Mouse (Mus musculus): ENCODE results near the gene Zc3hav1l. TPM values are rescaled to one million over a fixed set of nuclear protein-coding genes. Genes with fewer than 3 reads are reported as not detected.

Gene Zc3hav1l
- total RNA-seq, 2 experiments from 2014 or later = 4.3 to 6.5 TPM

DNA sequence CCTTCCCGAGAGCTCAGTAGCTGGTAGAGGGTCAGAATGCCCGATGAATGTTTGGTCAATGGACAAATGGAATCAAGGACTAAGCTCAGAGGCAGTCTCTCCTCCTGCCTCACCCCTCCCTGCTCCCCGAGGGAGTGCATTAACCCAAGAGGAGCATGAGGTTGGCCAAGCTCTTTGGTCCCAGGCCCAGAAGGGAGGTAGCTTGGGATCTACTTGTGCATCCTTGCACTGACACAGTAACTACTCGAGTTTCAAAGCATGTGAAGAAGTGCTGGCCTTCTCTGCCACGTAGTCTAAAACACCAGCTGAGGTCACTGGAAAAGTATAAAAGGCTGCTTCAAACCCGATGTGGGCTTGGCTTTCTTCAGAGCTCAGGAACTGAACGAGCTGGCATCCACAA is 34.6 kb downstream of the Zc3hav1l start:
- no peak for DNase-seq

DNA sequence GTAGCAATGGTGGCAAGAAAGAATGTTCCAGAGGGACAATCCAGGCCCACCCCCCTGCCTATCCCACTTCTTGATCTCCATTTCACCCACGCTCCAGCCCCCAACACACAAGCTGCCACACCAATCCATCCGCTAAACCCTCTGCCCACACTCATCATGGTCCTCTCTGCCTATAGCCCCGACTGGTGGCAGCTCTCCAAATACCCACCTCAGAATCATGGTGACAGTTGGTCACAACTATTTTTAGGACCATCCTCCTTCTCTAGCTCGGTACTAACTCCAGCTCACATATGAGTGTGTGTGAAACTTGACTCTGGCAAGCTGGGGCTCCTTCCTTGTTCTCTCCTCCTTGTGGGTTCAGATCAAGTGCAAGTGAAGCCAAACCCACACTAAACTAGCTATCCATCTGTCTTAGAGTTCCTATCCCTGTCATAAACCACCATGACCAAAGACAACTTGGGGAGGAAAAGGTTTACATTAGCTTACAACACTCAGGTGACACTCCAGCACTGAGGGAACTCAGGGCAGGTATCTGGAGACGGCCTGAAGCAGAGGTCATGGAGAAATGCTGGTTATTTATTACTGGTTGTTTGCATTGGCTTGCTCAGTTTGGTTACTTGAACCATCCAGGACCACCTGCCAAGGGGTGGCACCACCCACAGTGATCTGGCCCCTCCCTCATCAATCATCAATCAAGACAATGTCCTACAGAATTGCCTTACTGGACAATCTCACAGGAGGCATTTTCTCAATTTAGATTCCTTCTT is 35.5 kb downstream of the Zc3hav1l start:
- no peak for DNase-seq

DNA sequence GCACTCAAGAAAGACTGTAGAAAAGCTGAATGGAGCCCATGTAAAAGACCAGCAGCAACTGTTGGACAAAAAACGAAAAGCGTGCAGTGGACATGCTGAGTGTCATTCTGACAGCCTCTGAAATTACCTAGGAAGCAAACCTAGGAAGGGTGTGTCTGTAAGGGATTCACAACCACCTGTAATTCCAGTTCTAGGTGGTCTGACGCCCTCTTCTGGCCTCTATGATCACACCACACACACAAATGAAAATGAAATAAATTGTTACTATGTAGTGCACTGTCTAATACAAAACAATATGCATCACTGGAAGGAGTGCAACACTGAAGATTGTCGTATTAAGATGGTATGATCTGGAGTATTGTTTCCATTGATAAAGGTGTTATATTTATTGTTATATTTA is 37.2 kb downstream of the Zc3hav1l start:
- DNase-seq = no peak

DNA sequence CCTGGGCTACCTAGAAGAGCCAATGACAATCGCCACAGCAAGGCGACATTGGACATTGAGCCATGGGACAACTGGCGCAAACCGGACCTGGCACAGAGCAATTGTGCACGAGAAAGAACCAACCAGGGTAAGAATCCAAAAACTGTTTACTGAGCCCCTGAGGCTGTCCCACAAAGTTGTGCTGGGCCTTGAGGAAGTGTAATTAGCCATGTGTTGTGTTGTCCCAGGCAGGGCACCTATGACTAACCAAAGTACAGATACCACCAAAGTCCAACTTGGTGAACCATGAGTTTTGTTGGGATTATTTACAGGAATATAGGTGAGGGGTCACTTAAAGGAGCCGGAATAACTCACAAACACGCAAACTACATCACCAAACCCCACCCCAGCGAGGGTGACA is 41.6 kb downstream of the Zc3hav1l start:
- DNase-seq = no peak

DNA sequence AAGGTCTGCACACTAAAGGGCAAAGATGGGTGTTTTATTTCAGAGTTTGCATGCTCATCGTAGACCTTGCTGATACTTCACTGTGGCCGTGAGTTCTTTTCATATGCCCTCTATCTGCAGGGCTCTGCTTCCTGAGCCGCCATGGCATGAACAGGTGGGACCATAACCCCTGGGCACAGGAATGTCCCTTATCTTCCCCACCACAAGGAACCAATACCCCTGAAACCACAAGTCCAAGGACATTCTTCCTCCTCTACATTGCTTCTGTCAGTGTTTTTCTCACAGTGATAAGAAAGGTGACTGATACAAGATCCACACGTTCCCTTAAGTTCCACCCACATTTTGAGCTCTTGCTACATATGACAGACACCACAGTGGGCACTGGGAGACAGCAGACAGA is 42.3 kb downstream of the Zc3hav1l start:
- DNase-seq = no peak

DNA sequence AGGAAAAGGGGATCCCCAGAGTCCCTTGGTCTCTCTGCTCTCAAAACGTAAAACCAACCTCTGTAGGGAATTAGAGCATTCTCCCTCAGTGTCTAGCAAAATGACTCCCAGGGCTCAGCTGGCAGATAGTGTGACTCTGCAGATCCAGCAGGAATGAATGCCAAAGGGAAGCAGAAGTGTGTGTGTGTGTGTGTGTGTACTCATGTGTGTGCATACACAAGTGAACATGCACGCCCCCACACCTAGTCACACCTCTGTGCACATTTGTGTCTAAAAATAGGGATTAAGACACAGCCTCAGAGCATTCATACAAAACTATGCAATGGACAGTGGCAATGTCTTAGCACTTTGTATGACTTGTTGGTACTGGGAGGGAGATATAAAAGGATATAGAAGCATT is 43.3 kb downstream of the Zc3hav1l start:
- no peak for DNase-seq

DNA sequence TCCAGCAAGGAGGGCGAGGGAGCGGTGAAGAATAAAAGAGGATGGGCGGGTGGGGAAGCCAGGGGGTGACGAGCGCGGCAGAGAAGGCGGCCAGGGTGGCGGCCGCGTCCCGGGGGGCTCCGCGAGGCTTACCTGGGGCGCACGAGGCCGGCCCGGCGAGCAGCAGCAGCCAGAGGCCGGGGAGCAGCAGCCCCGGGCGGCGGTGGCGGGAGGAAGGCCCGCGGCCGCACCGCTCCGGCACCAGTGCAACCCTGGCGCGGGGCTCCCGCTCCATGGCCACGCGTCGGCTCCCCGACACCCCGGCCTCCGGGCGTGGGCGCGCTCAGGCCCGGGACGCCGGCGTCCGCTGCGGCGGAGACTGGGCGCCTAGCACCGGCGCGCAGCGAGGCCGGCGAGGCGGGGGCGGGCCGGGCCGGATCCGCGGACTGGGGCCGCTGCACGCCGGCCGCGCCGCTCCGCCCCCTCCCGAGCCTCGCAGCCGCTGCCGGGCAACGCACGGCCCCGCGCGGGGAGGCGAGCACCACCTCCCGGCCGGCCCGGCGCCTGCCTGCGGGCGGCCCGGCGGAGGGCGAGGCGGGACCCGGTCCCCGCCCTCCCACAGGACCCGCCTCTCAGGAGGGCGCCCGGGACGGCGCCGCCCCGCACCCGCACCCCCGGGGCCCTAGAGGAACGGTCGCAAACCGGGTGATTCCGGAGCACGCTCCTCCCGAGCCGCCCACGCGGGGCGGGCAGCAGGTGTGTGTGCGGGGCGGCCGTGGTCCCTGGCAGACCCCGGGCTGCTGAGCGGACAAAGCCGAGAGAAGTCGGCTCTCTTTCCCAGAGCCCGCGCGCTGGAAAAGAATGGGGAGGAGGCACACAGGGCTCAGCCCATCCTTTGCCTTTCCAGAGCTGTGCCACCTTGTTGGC is 45.1 kb downstream of the Zc3hav1l start, which contains the start of gene D630045J12Rik:
Gene D630045J12Rik, minus strand, starts transcription at position 274 of the 906 bp plus-strand sequence.
- peak; percentile 76 for DNase-seq

DNA sequence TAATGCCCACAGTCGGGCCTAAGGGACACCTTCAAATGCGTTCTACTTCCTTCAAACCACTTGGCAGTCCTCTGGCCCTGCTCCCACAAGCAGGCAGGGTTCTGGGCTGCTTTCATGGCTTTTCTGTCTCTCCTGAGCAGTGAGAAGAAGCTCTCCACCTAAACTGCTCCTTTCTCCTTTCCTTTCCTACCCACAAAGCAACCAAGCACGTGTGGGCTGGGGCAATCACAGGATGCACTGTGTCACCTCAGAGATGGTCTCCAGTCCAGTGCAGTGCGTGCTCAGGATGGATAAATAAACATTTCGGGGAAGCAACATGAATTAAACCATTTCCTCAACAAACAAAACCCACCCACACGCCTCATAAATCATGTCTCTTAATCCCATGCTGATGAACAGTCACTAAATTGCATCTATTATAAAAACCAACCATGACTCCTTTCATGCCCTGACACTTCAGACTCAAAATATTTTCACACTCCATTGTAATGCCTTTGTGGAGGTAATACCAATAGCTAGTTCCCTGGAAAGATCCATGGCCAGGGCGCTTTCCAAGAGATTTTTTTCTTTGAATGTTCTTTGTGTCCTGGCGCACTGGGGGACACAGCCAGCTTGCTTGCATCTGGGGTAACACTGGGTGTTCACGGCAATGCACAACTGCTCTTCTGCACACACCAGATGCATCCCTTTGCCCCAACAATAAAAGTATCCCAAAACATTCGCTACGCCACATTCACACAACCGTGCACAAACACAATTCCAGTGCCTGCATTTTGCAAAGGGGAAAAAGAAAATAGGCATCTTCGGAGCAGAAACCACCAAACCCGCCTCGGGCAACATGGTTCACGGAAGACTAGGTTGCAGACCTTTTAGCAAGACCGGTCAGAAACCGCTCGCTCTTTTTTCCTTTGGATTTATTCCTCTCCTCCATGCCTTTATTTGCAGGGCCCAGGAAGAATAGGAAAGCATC is 46.0 kb downstream of the Zc3hav1l start:
- DNase-seq = no peak

DNA sequence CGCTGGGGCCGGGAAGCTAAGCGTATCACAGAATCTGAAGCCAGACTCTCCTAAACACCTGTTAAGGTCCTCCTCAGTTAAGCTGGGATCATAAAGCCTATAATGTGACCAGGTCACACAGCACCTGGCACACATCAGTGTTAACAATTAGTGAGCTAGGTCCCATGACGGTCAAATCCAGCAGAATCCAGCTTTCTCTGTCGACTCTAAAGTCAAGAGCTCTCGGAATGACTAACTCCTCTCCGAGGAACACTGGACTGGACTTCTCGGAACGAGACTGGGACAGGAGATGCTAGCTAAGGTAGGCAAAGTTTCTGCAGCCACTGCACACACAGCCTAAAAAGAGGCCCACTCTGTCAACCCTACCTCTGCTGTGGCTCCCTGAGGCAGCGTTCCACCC is 46.9 kb downstream of the Zc3hav1l start:
- no peak for DNase-seq

DNA sequence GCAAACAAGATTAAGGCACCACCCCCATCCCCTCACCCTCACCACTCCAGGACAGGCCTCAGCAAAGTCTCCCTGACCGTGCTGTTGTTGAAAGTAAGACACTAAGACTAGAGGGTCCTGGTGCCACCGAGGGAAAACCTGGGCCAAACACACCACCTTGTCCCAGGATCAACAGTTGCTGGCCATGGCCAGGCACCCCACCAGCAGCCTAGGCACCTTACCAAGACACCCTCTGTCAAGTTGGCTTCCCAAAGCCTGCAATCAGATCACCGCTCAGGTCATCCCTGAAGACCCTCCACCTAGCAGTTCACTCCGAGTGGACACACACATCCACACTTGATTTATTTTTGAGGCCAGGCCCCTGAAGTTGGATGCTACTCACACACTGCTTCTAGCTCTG is 47.6 kb downstream of the Zc3hav1l start:
- no peak for DNase-seq

DNA sequence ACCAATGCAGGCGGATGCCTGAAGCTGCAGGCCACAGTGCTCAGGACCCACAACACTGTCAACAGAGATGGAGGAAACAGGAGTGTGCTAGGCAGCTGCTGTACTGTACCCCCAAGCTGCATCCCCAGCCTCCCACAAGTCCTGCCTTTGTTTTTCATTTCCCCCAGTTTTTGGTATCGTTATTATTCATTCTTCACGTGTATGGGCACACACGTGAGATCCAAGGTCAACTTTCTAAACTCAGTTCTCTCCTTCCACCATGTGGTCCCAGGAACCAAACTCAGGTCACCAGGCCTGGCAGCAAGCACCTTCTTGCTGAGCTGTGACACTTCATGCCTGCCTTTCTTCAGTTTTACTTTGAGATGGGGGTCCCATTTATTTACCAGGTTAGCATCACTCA is 51.7 kb downstream of the Zc3hav1l start:
- no peak for DNase-seq

DNA sequence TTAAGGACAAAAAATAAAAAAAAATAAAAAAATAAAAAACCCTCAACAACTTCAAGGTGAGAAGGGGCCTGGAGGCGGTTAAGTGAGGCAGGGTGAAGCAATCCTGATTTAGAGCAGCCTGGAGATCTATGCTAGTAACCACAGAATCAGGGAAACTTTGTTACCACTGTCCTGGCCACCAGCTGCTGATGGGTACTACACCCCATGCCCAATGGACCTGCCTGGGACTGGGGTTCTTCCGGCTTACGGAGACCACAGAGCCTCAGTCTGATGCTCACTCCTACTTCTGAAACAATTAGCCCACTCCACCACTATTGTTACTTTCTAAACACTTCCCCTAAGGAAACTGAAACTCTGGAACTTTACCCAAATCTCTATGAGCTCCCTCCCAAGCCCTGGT is 54.3 kb downstream of the Zc3hav1l start:
- DNase-seq = no peak

DNA sequence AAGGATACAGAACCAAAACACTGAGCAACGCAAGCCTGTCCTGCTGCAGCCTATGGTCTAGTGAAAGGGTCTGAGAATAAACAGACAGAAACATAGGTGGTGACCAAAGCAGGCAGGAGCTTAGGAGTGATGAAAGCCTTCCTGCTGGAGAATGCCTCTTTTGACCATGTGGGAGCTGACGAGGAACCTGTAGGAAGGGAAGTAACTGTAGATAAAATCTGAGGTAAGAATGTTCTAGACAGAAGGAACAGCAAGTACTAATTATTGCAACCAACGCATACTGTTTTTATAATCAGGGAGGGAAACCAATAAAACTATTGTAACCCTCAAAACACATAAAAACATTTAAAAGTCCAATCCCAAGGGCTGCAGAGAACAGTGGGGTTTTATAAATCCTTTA is 54.9 kb downstream of the Zc3hav1l start:
- DNase-seq = no peak

DNA sequence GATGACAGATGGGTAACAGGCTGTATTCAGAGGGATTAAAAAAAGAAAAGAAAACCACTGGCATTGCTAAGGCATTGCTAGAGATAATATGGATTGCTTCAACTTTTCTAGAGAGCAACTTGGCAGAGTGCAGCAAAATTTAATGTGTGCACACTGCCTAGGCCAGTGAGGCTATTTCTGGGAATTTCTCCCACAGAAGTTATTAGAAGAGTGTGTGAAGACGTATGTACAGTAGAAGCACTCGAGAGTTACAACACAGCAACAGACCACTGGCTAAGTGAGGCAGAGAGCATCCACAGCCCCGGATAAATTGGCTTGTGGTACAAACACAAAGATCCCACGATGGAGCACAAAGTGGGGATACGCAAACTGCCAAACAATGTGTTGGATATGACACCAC is 56.2 kb downstream of the Zc3hav1l start:
- DNase-seq = no peak

DNA sequence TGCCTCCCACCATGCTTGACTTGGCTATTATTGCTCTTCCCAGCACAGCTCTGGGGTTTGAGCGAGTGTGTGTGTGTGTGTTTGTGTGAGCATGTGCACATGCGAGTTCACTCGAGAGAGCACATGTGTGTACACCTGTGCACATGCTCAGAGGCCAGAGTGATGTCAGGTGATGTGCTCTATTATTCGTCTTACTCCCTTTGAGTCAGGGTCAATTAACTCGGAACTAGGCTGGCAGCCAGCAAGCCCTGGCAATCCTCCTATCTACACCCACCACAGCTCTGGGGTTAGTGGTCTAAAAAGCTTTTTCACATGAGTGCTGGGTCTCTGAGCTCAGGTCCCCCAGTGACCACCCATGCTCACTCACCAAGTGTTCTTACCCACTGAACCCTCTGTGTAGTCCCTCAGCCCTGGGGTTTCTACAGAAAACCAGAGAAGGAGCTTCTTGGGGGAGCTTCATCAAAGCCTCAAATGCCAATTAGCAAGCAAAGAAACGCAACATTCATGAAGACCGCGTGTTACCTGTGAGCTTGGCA is 56.7 kb downstream of the Zc3hav1l start:
- DNase-seq = no peak

DNA sequence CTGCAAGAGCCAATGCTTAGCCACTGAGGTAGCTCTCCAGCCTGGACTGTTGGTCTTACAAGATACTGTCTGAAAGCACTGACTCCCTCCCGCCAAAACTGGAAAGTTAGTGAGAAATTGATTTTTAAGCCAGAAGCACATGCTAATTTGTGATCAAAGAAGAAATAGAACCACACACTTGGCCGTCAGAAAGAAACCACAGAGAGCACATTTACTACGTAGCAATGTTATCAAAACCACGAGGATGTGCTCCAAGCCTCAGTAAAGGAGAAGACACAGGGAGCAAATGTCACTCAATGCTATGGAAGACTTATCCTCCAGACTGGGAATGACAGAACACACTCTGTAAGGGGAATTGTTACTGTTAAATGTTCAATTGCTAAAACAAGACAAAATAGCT is 57.6 kb downstream of the Zc3hav1l start:
- DNase-seq = no peak

DNA sequence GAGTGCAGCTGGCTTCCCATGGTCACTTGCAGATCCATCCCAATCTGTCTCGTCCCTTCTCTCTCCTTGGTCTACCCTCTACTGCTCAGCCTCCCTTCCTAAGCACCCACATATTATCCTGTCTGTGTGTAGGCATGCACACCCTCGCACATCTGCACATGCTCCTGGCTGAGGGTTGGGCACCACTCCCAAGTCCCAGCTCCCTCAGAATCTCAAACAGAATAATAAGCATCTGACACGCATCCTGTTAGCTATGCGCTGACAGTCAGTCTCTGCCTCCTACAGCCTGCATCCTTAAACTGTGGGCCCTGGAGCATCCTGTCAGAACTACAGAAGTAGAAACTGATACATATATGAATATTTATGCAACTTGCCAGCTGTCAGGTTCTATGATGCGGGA is 58.4 kb downstream of the Zc3hav1l start:
- no peak for DNase-seq

DNA sequence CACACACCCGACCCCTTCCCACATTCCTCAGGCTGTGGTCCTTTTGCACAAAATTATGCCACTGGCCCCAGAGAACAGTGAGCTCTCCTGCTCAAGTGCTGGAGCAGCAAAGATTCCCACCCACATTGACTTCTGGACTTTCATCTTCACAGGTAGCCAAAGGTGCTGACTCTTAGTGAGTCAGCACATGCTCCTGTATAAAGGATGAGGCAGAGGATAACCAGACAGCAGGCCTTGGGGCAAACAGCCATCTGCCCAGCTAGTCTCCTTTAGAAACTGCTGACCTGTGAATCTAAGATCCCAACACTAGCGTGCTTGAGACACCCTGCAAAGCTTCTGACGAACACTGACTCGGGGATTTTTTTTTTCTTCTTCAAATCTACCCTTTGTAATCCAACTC is 60.7 kb downstream of the Zc3hav1l start:
- no peak for DNase-seq
